Comparison of ENCODE assay signal across 8 mouse cellular contexts in the genomic region with DNA sequence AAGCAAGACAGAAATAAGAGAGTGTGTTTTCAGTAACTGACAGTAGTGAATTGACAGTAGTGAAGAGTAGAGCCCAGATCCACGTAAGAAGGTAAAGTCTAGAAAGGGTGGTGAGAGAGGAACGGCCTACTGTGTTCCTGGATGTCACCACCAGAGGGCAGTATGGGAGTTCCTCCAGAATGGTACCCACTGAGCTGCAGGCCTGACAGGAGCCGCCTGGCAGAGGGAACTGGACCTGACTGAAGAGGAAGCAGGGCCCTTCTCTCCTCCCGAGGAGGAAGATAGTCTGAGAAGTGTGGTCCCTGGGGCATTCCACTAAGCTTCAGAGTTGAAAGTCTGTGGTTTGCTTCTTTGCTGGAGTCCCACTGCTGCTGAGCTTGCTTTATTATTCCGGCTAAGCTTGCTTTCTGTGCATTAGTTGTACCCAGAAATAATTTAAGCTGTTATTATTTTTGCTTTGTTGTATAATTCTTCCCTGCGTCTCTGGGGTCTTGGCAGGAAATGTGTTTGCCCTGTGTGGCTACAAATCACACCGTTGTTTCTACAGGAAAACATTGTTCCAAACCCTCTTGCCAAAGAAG. TPM values are rescaled to one million over a fixed set of nuclear protein-coding genes. Genes with fewer than 3 reads are reported as not detected.
DNase-seq lines count a peak whose midpoint lies in the region; ATAC-seq and TF ChIP-seq lines count a peak whose summit lies in the region.

No protein-coding gene starts in this region.

- H3K36me3 ChIP-seq in embryonic facial prominence, embryonic 11.5 days (replicated peaks; ENCODE audit: control insufficient read depth, insufficient read depth, low read depth, low read length): no peaks in the 10 kb centered on the region
- H3K36me3 ChIP-seq in kidney, adult 2 months (ENCODE audit: control insufficient read depth, insufficient read depth, low read length): no peaks in the 10 kb centered on the region
- H3K36me3 ChIP-seq in limb, embryonic 13.5 days: peaks cover 19% of the 10 kb centered on the region; the same call in 1 of the 2 replicates
- peaks cover 13% of the 10 kb centered on the region; the same call in 1 of the 2 replicates for H3K36me3 ChIP-seq in midbrain, embryonic 16.5 days (ENCODE audit: control insufficient read depth, insufficient read depth, low read length)

- WGBS in embryonic facial prominence, embryonic 11.5 days: 34% methylated on average over 7 of the region's 7 CpGs
- WGBS in kidney, adult 2 months: 21% methylated on average over 7 of the region's 7 CpGs
- WGBS in limb, embryonic 13.5 days: 28% methylated on average over 7 of the region's 7 CpGs
- 33% methylated on average over 7 of the region's 7 CpGs for WGBS in midbrain, embryonic 16.5 days

- peak; percentile 96 for TF ChIP-seq CTCF in kidney, adult 2 months (conservative IDR thresholded peaks at IDR 0.05; ENCODE audit: insufficient read depth, insufficient read length, low read depth, low read length)

- no peaks in the 10 kb centered on the region for H3K9me3 ChIP-seq in embryonic facial prominence, embryonic 11.5 days (replicated peaks; ENCODE audit: control insufficient read depth, low read length)
- no peaks in the 10 kb centered on the region for H3K9me3 ChIP-seq in limb, embryonic 13.5 days
- H3K9me3 ChIP-seq in midbrain, embryonic 16.5 days (replicated peaks; ENCODE audit: control insufficient read depth, low read length, poor library complexity, severe bottlenecking): no peaks in the 10 kb centered on the region

- no peak for TF ChIP-seq POLR2A in kidney, adult 2 months (IDR thresholded peaks at IDR 0.05; ENCODE audit: low read depth, low read length)

- 0 out of 2 replicates have a peak, but pooled peaks have one; percentile 51 for ATAC-seq in embryonic facial prominence, embryonic 11.5 days (replicated peaks; ENCODE audit: insufficient number of reproducible peaks, low FRiP score, low TSS enrichment, low read depth)
- ATAC-seq in limb, embryonic 13.5 days (ENCODE audit: low FRiP score, low read depth): peak; percentile 81
- peak; percentile 73; the same call in 1 of the 2 replicates for ATAC-seq in midbrain, embryonic 16.5 days

- DNase-seq in 3T3-L1 (ENCODE audit: low read depth, low spot score): peak; percentile 93
- peak; percentile 89 for DNase-seq in adrenal gland, postnatal 10 days
- DNase-seq in embryonic facial prominence, embryonic 11.5 days (ENCODE audit: low spot score): peak; percentile 89
- DNase-seq in heart, adult 8-10 months (ENCODE audit: low spot score): peak; percentile 79
- DNase-seq in kidney, adult 2 months: peak; percentile 89
- peak; percentile 76 to 86 for DNase-seq in spleen, postnatal 10 days (ENCODE audit: low spot score in 2 of 2)

- no peak overlapping the region for H3K27ac ChIP-seq in embryonic facial prominence, embryonic 11.5 days (replicated peaks; ENCODE audit: low read depth, low read length)
- peak overlapping the region; percentile 33; the same call in 1 of the 2 replicates for H3K27ac ChIP-seq in kidney, adult 2 months (ENCODE audit: insufficient read depth, low read depth, low read length)
- no peak overlapping the region for H3K27ac ChIP-seq in limb, embryonic 13.5 days
- H3K27ac ChIP-seq in midbrain, embryonic 16.5 days (ENCODE audit: low read length): no peak overlapping the region

- no peaks in the 10 kb centered on the region for H3K27me3 ChIP-seq in embryonic facial prominence, embryonic 11.5 days (ENCODE audit: control insufficient read depth, insufficient read depth, low read length)
- no peaks in the 10 kb centered on the region for H3K27me3 ChIP-seq in kidney, adult 2 months (replicated peaks; ENCODE audit: control insufficient read depth, insufficient read depth, low read length)
- no peaks in the 10 kb centered on the region for H3K27me3 ChIP-seq in limb, embryonic 13.5 days
- no peaks in the 10 kb centered on the region for H3K27me3 ChIP-seq in midbrain, embryonic 16.5 days (ENCODE audit: control insufficient read depth, insufficient read depth, low read depth, low read length)

- no peak overlapping the region for H3K4me3 ChIP-seq in embryonic facial prominence, embryonic 11.5 days (ENCODE audit: low read depth, low read length)
- H3K4me3 ChIP-seq in kidney, adult 2 months (ENCODE audit: insufficient read depth, low read depth, low read length): no peak overlapping the region
- no peak overlapping the region for H3K4me3 ChIP-seq in limb, embryonic 13.5 days
- no peak overlapping the region for H3K4me3 ChIP-seq in midbrain, embryonic 16.5 days (ENCODE audit: low read depth, low read length)

- H3K4me1 ChIP-seq in embryonic facial prominence, embryonic 11.5 days (ENCODE audit: control insufficient read depth, insufficient read depth, low read length): no peaks in the 10 kb centered on the region
- peaks cover 4% of the 10 kb centered on the region; the same call in 1 of the 2 replicates for H3K4me1 ChIP-seq in kidney, adult 2 months (ENCODE audit: control insufficient read depth, insufficient read depth, low read length)
- no peaks in the 10 kb centered on the region for H3K4me1 ChIP-seq in limb, embryonic 13.5 days
- H3K4me1 ChIP-seq in midbrain, embryonic 16.5 days (ENCODE audit: control insufficient read depth, insufficient read depth, low read length): no peaks in the 10 kb centered on the region

- H3K4me2 ChIP-seq in embryonic facial prominence, embryonic 11.5 days (ENCODE audit: low read depth, low read length): no peak overlapping the region
- no peak overlapping the region for H3K4me2 ChIP-seq in limb, embryonic 13.5 days (replicated peaks)
- no peak overlapping the region for H3K4me2 ChIP-seq in midbrain, embryonic 16.5 days (ENCODE audit: low read length)

- no peak overlapping the region for H3K9ac ChIP-seq in embryonic facial prominence, embryonic 11.5 days (replicated peaks; ENCODE audit: low read length)
- no peak overlapping the region for H3K9ac ChIP-seq in limb, embryonic 13.5 days
- H3K9ac ChIP-seq in midbrain, embryonic 16.5 days (ENCODE audit: low read depth, low read length): no peak overlapping the region

RNA-seq across cellular contexts. Expression of a gene that starts 10.3 kb away (rescaled TPM):
- 10 to 100 TPM; 18.2 to 23.2 TPM for total RNA-seq in adrenal gland, postnatal 10 days (2021)
- 46.1 and 47.0 TPM in 2 replicates for polyA plus RNA-seq in embryonic facial prominence, embryonic 11.5 days (2014; fragmentation: Nextera tagmentation; extraction: Ambion mirVana)
- 10 to 100 TPM; 17.3 to 19.5 (median 18.4) TPM for total RNA-seq in heart, adult 8-10 months (2022)
- polyA plus RNA-seq in kidney, adult 2 months (2012; rRNA removed): 36.5 TPM in 2 replicates
- polyA plus RNA-seq in limb, embryonic 13.5 days (2015; fragmentation: Nextera tagmentation; extraction: Ambion mirVana): 44.7 and 46.3 TPM in 2 replicates
- 55.1 and 63.5 TPM in 2 replicates for polyA plus RNA-seq in midbrain, embryonic 16.5 days (2015; fragmentation: Nextera tagmentation; extraction: Ambion mirVana)

RNA-seq across cellular contexts. Expression of a gene that starts 17.7 kb away (rescaled TPM):
- total RNA-seq in adrenal gland, postnatal 10 days (2021): 10 to 100 TPM; 48.4 to 53.0 TPM
- polyA plus RNA-seq in embryonic facial prominence, embryonic 11.5 days (2014; fragmentation: Nextera tagmentation; extraction: Ambion mirVana): 22.7 and 23.8 TPM in 2 replicates
- total RNA-seq in heart, adult 8-10 months (2022): 10 to 100 TPM; 37.8 to 61.9 (median 52.4) TPM
- 38.3 and 38.9 TPM in 2 replicates for polyA plus RNA-seq in kidney, adult 2 months (2012; rRNA removed)
- 38.7 and 39.0 TPM in 2 replicates for polyA plus RNA-seq in limb, embryonic 13.5 days (2015; fragmentation: Nextera tagmentation; extraction: Ambion mirVana)
- 27.1 and 31.1 TPM in 2 replicates for polyA plus RNA-seq in midbrain, embryonic 16.5 days (2015; fragmentation: Nextera tagmentation; extraction: Ambion mirVana)

RNA-seq across cellular contexts. Expression of a gene that starts 27.7 kb away (rescaled TPM):
- total RNA-seq in adrenal gland, postnatal 10 days (2021): 10 to 100 TPM in 1 of 2 experiments, 1 to 10 TPM in 1; 8.2 to 11.2 TPM
- polyA plus RNA-seq in embryonic facial prominence, embryonic 11.5 days (2014; fragmentation: Nextera tagmentation; extraction: Ambion mirVana): 17.1 and 18.3 TPM in 2 replicates
- total RNA-seq in heart, adult 8-10 months (2022): 1 to 10 TPM; 1.4 to 3.0 (median 2.2) TPM
- 2.5 and 3.3 TPM in 2 replicates for polyA plus RNA-seq in kidney, adult 2 months (2012; rRNA removed)
- polyA plus RNA-seq in limb, embryonic 13.5 days (2015; fragmentation: Nextera tagmentation; extraction: Ambion mirVana): 17.2 and 19.4 TPM in 2 replicates
- polyA plus RNA-seq in midbrain, embryonic 16.5 days (2015; fragmentation: Nextera tagmentation; extraction: Ambion mirVana): 40.0 and 48.5 TPM in 2 replicates

RNA-seq across cellular contexts. Expression of a gene that starts 39.4 kb away (rescaled TPM):
- total RNA-seq in adrenal gland, postnatal 10 days (2021): 10 to 100 TPM; 72.3 to 78.8 TPM
- polyA plus RNA-seq in embryonic facial prominence, embryonic 11.5 days (2014; fragmentation: Nextera tagmentation; extraction: Ambion mirVana): 176 and 177 TPM in 2 replicates
- 10 to 100 TPM; 66.9 to 90.0 (median 81.3) TPM for total RNA-seq in heart, adult 8-10 months (2022)
- polyA plus RNA-seq in kidney, adult 2 months (2012; rRNA removed): 38.2 and 49.4 TPM in 2 replicates
- polyA plus RNA-seq in limb, embryonic 13.5 days (2015; fragmentation: Nextera tagmentation; extraction: Ambion mirVana): 153 and 158 TPM in 2 replicates
- polyA plus RNA-seq in midbrain, embryonic 16.5 days (2015; fragmentation: Nextera tagmentation; extraction: Ambion mirVana): 128 and 131 TPM in 2 replicates
